11 mouse cellular contexts compared by ENCODE assay signal in the genomic region with DNA sequence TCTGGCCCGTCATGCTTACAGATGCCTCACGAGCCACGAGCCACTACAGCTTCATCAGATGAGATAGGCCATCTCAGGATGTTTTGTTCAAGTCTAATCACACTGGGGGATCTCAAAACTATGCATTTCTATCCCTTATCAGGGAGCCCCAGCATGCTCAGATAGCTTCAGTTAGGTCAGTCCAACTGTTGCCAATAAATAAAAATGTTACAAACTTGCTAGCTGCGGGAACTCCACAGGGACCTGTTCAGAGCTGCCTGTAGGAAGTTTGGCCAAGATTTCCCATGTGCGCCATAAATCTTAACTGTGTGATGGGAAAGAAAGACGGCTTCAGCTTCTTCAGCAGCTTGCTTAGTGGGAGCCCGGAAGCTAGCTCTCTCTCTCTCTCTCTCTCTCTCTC. TPM values are rescaled to one million over a fixed set of nuclear protein-coding genes. Genes with fewer than 3 reads are reported as not detected.
DNase-seq lines count a peak whose midpoint lies in the region; ATAC-seq and TF ChIP-seq lines count a peak whose summit lies in the region.
"Had no signal": no experiment of that assay in that cellular context is flagged by ENCODE, and none has a peak within 500 bp of the region (broad histone marks: within the 10 kb centered on the region; RNA-seq: fewer than 3 reads in every experiment).

No protein-coding gene starts in this region.

- DNase-seq in heart, adult 8-10 months (ENCODE audit: low spot score): peak; percentile 35
- DNase-seq in heart, embryonic 10.5 days (ENCODE audit: low spot score): no peak
- no peak for DNase-seq in G1E (ENCODE audit: low spot score)
- peak; percentile 50 for DNase-seq in embryo, embryonic 11 days
- peak; percentile 75 for DNase-seq in kidney, postnatal 0 days (ENCODE audit: low spot score)
- no peak for DNase-seq in frontal cortex, adult 2 months (ENCODE audit: extremely low spot score in 1 of 2, low spot score in 1 of 2)
- DNase-seq in layer of hippocampus, adult 9-10 months (ENCODE audit: low spot score): no peak
- DNase-seq: liver had no signal

- TF ChIP-seq CTCF in G1E (IDR thresholded peaks at IDR 0.05; ENCODE audit: low read depth, low read length): no peak
- TF ChIP-seq CTCF in kidney, postnatal 0 days (IDR thresholded peaks at IDR 0.05; ENCODE audit: low read depth): no peak

- 56% methylated on average over 7 of the region's 7 CpGs for WGBS in heart, embryonic 10.5 days
- 29% methylated on average over 7 of the region's 7 CpGs for WGBS in kidney, postnatal 0 days

- H3K9me3 ChIP-seq in heart, embryonic 10.5 days: no peaks in the 10 kb centered on the region
- H3K9me3 ChIP-seq in G1E (replicated peaks): no peaks in the 10 kb centered on the region
- H3K9me3 ChIP-seq in kidney, postnatal 0 days (replicated peaks; ENCODE audit: low read length): no peaks in the 10 kb centered on the region

- no peak overlapping the region for H3K4me3 ChIP-seq in heart, embryonic 10.5 days
- H3K4me3 ChIP-seq in G1E (ENCODE audit: low read depth, low read length): no peak overlapping the region
- no peak overlapping the region for H3K4me3 ChIP-seq in kidney, postnatal 0 days (replicated peaks; ENCODE audit: low read depth, low read length)

- H3K36me3 ChIP-seq in heart, embryonic 10.5 days: no peaks in the 10 kb centered on the region
- H3K36me3 ChIP-seq in G1E (replicated peaks): no peaks in the 10 kb centered on the region
- H3K36me3 ChIP-seq in kidney, postnatal 0 days (ENCODE audit: insufficient read depth, low read length): no peaks in the 10 kb centered on the region

- no peak overlapping the region for H3K9ac ChIP-seq in kidney, postnatal 0 days (ENCODE audit: low read depth, low read length)

- no peak overlapping the region for H3K4me2 ChIP-seq in kidney, postnatal 0 days (ENCODE audit: low read length)

- no peak overlapping the region for H3K27ac ChIP-seq in heart, embryonic 10.5 days
- no peak overlapping the region for H3K27ac ChIP-seq in kidney, postnatal 0 days

- no peaks in the 10 kb centered on the region for H3K27me3 ChIP-seq in heart, embryonic 10.5 days (ENCODE audit: insufficient read depth, poor library complexity, severe bottlenecking)
- no peaks in the 10 kb centered on the region for H3K27me3 ChIP-seq in G1E (ENCODE audit: insufficient read depth, low read length)
- no peaks in the 10 kb centered on the region for H3K27me3 ChIP-seq in kidney, postnatal 0 days (ENCODE audit: insufficient read depth, low read length)
- H3K27me3 ChIP-seq: CH12.LX had no signal

- H3K4me1 ChIP-seq in heart, embryonic 10.5 days: peaks cover 10% of the 10 kb centered on the region; the same call in 1 of the 2 replicates
- no peaks in the 10 kb centered on the region for H3K4me1 ChIP-seq in G1E (ENCODE audit: insufficient read depth, low read depth, low read length)
- H3K4me1 ChIP-seq in kidney, postnatal 0 days (replicated peaks; ENCODE audit: insufficient read depth, low read length): no peaks in the 10 kb centered on the region

- ATAC-seq in G1E (ENCODE audit: extremely low read depth, insufficient number of reproducible peaks, low FRiP score, poor library complexity, severe bottlenecking): peak; percentile 78
- no peak; the same call in 1 of the 2 replicates for ATAC-seq in kidney, postnatal 0 days (replicated peaks; ENCODE audit: low FRiP score, low read depth)
- no peak for ATAC-seq in monocyte, adult 5-6 weeks (replicated peaks; ENCODE audit: insufficient number of reproducible peaks, low FRiP score, low TSS enrichment, poor library complexity, severe bottlenecking)
- ATAC-seq: intestine, postnatal 0 days had no signal

RNA-seq across cellular contexts. Expression of a gene that starts 15.8 kb away (rescaled TPM):
- total RNA-seq in heart, adult 8-10 months (2022): 1 to 10 TPM; 2.4 to 4.3 (median 3.3) TPM
- polyA plus RNA-seq in heart, embryonic 10.5 days (2016; fragmentation: Nextera tagmentation; extraction: Ambion mirVana): 5.2 and 7.4 TPM in 2 replicates
- total RNA-seq in G1E (2014; fragmentation: Nextera tagmentation): 8.1 and 13.0 TPM in 2 replicates
- total RNA-seq in G1E (2017): 6.0 and 6.4 TPM in 2 replicates
- 0.43 and 0.44 TPM in 2 replicates for polyA plus RNA-seq in G1E (2012)
- polyA plus RNA-seq in kidney, postnatal 0 days (2015; fragmentation: Nextera tagmentation; extraction: Ambion mirVana): 9.3 and 10.9 TPM in 2 replicates
- polyA plus RNA-seq in frontal cortex, adult 2 months (2012; rRNA removed): 19.2 and 20.3 TPM in 2 replicates
- total RNA-seq in monocyte, adult 5-6 weeks (2017): 12.2 to 21.3 TPM (median 17.6 TPM) in 3 replicates

Comparison
In these comparisons a context has a peak if more than half of its experiments do, and no peak if none do; other contexts are left out.
1. DNase-seq: peak in heart, adult 8-10 months (single experiment), embryo, embryonic 11 days (single experiment) and kidney, postnatal 0 days (single experiment); none in heart, embryonic 10.5 days (single experiment), G1E (single experiment), frontal cortex, adult 2 months (0 of 2) and layer of hippocampus, adult 9-10 months (single experiment).